Mouse (Mus musculus) limb, embryonic 10.5 days (tissue): ENCODE measurements at regions not wholly inside any gene's neighbourhood (a gene's known extent, or its start where the extent isn't known, plus 50 kb on each side); places are given as distances from the start of the nearest gene placed in this dataset.

Experiments
- DNase-seq: peaks from one replicate; pipeline ENCODE4 v3.0.0-alpha.2; 2017; ENCODE audit warnings: low spot score
- H3K27ac ChIP-seq: fragments of 300-500 bp; sonication (generic); 2 replicates; pipeline ENCODE4 v1.5.1; 2016; ENCODE audit warnings: mild to moderate bottlenecking
- H3K27me3 ChIP-seq: fragments of 300-500 bp; sonication (generic); 2 replicates; pipeline ENCODE4 v1.6.1; 2016; ENCODE audit warnings: low read depth, mild to moderate bottlenecking; ENCODE audit not compliant: poor library complexity, severe bottlenecking
- H3K36me3 ChIP-seq: fragments of 300-500 bp; sonication (generic); 2 replicates; pipeline ENCODE4 v1.6.1; 2016; ENCODE audit warnings: mild to moderate bottlenecking, moderate library complexity
- H3K4me1 ChIP-seq: fragments of 300-500 bp; sonication (generic); 2 replicates; pipeline ENCODE4 v1.6.1; 2016
- H3K4me3 ChIP-seq: fragments of 300-500 bp; sonication (generic); 2 replicates; pipeline ENCODE4 v1.5.1; 2016; ENCODE audit warnings: mild to moderate bottlenecking, moderate library complexity
- H3K9me3 ChIP-seq: fragments of 300-500 bp; sonication (generic); replicated peaks from 2 replicates; pipeline ENCODE4 v1.6.1; 2016; ENCODE audit warnings: mild to moderate bottlenecking
- WGBS: fragments of 180-500 bp; shearing (Covaris S2); methylation state at CpG from one replicate; pipeline ENCODE4 v1.1.7; 2016; 5-methylcytosine and 5-hydroxymethylcytosine counted together

GRCm38 (mm10) chr19:28732998-28733397, 53.1 kb upstream of the Glis3 start:
- DNase-seq, result no peak
- no peak overlapping the region for H3K4me3 ChIP-seq
- no peaks in the 10 kb centered on the region for H3K27me3 ChIP-seq
- no peaks in the 10 kb centered on the region for H3K36me3 ChIP-seq
- H3K27ac ChIP-seq, result no peak overlapping the region
- H3K9me3 ChIP-seq, result no peaks in the 10 kb centered on the region
- WGBS, result 86% methylated on average over 5 of the region's 5 CpGs
- 0 out of 2 replicates have a peak, but pooled peaks cover 4% of the 10 kb centered on the region for H3K4me1 ChIP-seq

GRCm38 (mm10) chr19:28733781-28734180, 53.9 kb upstream of the Glis3 start:
- H3K4me1 ChIP-seq, result 0 out of 2 replicates have a peak, but pooled peaks cover 4% of the 10 kb centered on the region
- WGBS, result 83% methylated on average over 6 of the region's 6 CpGs
- no peak overlapping the region for H3K27ac ChIP-seq
- no peak overlapping the region for H3K4me3 ChIP-seq
- no peaks in the 10 kb centered on the region for H3K27me3 ChIP-seq
- H3K36me3 ChIP-seq, result no peaks in the 10 kb centered on the region
- DNase-seq, result no peak
- H3K9me3 ChIP-seq, result no peaks in the 10 kb centered on the region

GRCm38 (mm10) chr19:28743176-28743793, 63.4 kb upstream of the Glis3 start:
- no peaks in the 10 kb centered on the region for H3K4me1 ChIP-seq
- no peak overlapping the region for H3K27ac ChIP-seq
- no peaks in the 10 kb centered on the region for H3K9me3 ChIP-seq
- H3K27me3 ChIP-seq, result no peaks in the 10 kb centered on the region
- H3K36me3 ChIP-seq, result no peaks in the 10 kb centered on the region
- no peak overlapping the region for H3K4me3 ChIP-seq
- WGBS, result 91% methylated on average over 5 of the region's 5 CpGs
- no peak for DNase-seq

GRCm38 (mm10) chr19:28745105-28745504, 65.2 kb upstream of the Glis3 start:
- Histone ChIP-seq H3K4me3 (no peak overlapping the region), H3K27ac (no peak overlapping the region), H3K27me3 (no peaks in the 10 kb centered on the region), H3K4me1 (no peaks in the 10 kb centered on the region), H3K36me3 (no peaks in the 10 kb centered on the region), H3K9me3 (no peaks in the 10 kb centered on the region)
- DNase-seq, result no peak
- 86% methylated on average over 2 of the region's 2 CpGs for WGBS

- Histone ChIP-seq H3K4me3 (no peak overlapping the region), H3K4me1 (no peaks in the 10 kb centered on the region), H3K27me3 (no peaks in the 10 kb centered on the region), H3K27ac (no peak overlapping the region), H3K36me3 (no peaks in the 10 kb centered on the region), H3K9me3 (no peaks in the 10 kb centered on the region)
- DNase-seq, result no peak
- WGBS, result 75% methylated on average over 8 of the region's 8 CpGs
These were observed 65.7 kb upstream of the Glis3 start for GRCm38 (mm10) chr19:28745534-28745933.

GRCm38 (mm10) chr19:28751091-28751490, 71.2 kb upstream of the Glis3 start:
- H3K9me3 ChIP-seq, result no peaks in the 10 kb centered on the region
- no peak overlapping the region for H3K27ac ChIP-seq
- H3K27me3 ChIP-seq, result no peaks in the 10 kb centered on the region
- no peak for DNase-seq
- no peaks in the 10 kb centered on the region for H3K36me3 ChIP-seq
- no peak overlapping the region for H3K4me3 ChIP-seq
- 95% methylated on average over 8 of the region's 8 CpGs for WGBS
- no peaks in the 10 kb centered on the region for H3K4me1 ChIP-seq

- Histone ChIP-seq H3K4me1 (no peaks in the 10 kb centered on the region), H3K36me3 (no peaks in the 10 kb centered on the region), H3K9me3 (no peaks in the 10 kb centered on the region), H3K4me3 (no peak overlapping the region), H3K27me3 (no peaks in the 10 kb centered on the region), H3K27ac (no peak overlapping the region)
- WGBS, result 59% methylated on average over 7 of the region's 7 CpGs
- peak; percentile 67 for DNase-seq
These were observed 76.0 kb upstream of the Slc1a1 start for GRCm38 (mm10) chr19:28758854-28759253.

GRCm38 (mm10) chr19:28764795-28765360, 70.0 kb upstream of the Slc1a1 start:
- H3K4me1 ChIP-seq, result no peaks in the 10 kb centered on the region
- no peaks in the 10 kb centered on the region for H3K27me3 ChIP-seq
- no peaks in the 10 kb centered on the region for H3K36me3 ChIP-seq
- WGBS, result 77% methylated on average over 11 of the region's 11 CpGs
- no peaks in the 10 kb centered on the region for H3K9me3 ChIP-seq
- no peak overlapping the region for H3K27ac ChIP-seq
- no peak for DNase-seq
- no peak overlapping the region for H3K4me3 ChIP-seq

GRCm38 (mm10) chr19:28768218-28768617, 66.6 kb upstream of the Slc1a1 start:
- H3K4me3 ChIP-seq, result no peak overlapping the region
- H3K36me3 ChIP-seq, result no peaks in the 10 kb centered on the region
- no peaks in the 10 kb centered on the region for H3K4me1 ChIP-seq
- 58% methylated on average over 5 of the region's 5 CpGs for WGBS
- DNase-seq, result no peak
- no peak overlapping the region for H3K27ac ChIP-seq
- no peaks in the 10 kb centered on the region for H3K9me3 ChIP-seq
- no peaks in the 10 kb centered on the region for H3K27me3 ChIP-seq

- WGBS, result 89% methylated on average over 12 of the region's 12 CpGs
- Histone ChIP-seq H3K9me3 (no peaks in the 10 kb centered on the region), H3K36me3 (no peaks in the 10 kb centered on the region), H3K4me3 (no peak overlapping the region), H3K4me1 (no peaks in the 10 kb centered on the region), H3K27ac (no peak overlapping the region), H3K27me3 (no peaks in the 10 kb centered on the region)
- DNase-seq, result no peak
These were observed 64.4 kb upstream of the Slc1a1 start for GRCm38 (mm10) chr19:28770419-28770818.

- H3K4me1 ChIP-seq, result no peaks in the 10 kb centered on the region
- H3K4me3 ChIP-seq, result no peak overlapping the region
- WGBS, result 44% methylated on average over 7 of the region's 7 CpGs
- H3K27ac ChIP-seq, result no peak overlapping the region
- H3K36me3 ChIP-seq, result no peaks in the 10 kb centered on the region
- DNase-seq, result no peak
- H3K9me3 ChIP-seq, result no peaks in the 10 kb centered on the region
- no peaks in the 10 kb centered on the region for H3K27me3 ChIP-seq
These were observed 63.0 kb upstream of the Slc1a1 start for GRCm38 (mm10) chr19:28771836-28772235.

- no peak overlapping the region for H3K4me3 ChIP-seq
- no peak overlapping the region for H3K27ac ChIP-seq
- no peak for DNase-seq
- no peaks in the 10 kb centered on the region for H3K4me1 ChIP-seq
- H3K36me3 ChIP-seq, result no peaks in the 10 kb centered on the region
- no peaks in the 10 kb centered on the region for H3K27me3 ChIP-seq
- H3K9me3 ChIP-seq, result no peaks in the 10 kb centered on the region
- WGBS, result 68% methylated on average over 9 of the region's 9 CpGs
These were observed 61.8 kb upstream of the Slc1a1 start for GRCm38 (mm10) chr19:28772840-28773570.

- DNase-seq, result no peak
- no peaks in the 10 kb centered on the region for H3K36me3 ChIP-seq
- 44% methylated on average over 4 of the region's 4 CpGs for WGBS
- peaks cover 2% of the 10 kb centered on the region; the same call in 1 of the 2 replicates for H3K4me1 ChIP-seq
- no peaks in the 10 kb centered on the region for H3K27me3 ChIP-seq
- no peak overlapping the region for H3K27ac ChIP-seq
- no peaks in the 10 kb centered on the region for H3K9me3 ChIP-seq
- H3K4me3 ChIP-seq, result no peak overlapping the region
These were observed 58.0 kb upstream of the Slc1a1 start for GRCm38 (mm10) chr19:28776868-28777267.
